Mouse (Mus musculus) liver, embryonic 14.5 days (tissue): ENCODE results near the gene Ncan. TPM values are rescaled to one million over a fixed set of nuclear protein-coding genes. Genes with fewer than 3 reads are reported as not detected.

ENCODE experiments used
- ATAC-seq: fragments of 200-750 bp; cut with Nextera tagmentation; 2 replicates; pipeline ENCODE4 v1.8.0; 2017; ENCODE audit warnings: moderate number of reproducible peaks, mild to moderate bottlenecking, moderate library complexity; ENCODE audit not compliant: insufficient read depth
- DNase-seq, 3 experiments: peaks; one replicate each; pipeline ENCODE4 v3.0.0-alpha.2; 2012 to 2013; ENCODE audit warnings: low read depth in 3 of 3, low spot score in 3 of 3
- H3K27ac ChIP-seq: fragments of 300-500 bp; sonication (generic); 2 replicates; pipeline ENCODE4 v1.5.1; 2014; ENCODE audit warnings: moderate library complexity, mild to moderate bottlenecking, control low read depth, inconsistent platforms
- H3K27me3 ChIP-seq: fragments of 300-500 bp; sonication (generic); 2 replicates; pipeline ENCODE4 v1.6.1; 2014; ENCODE audit warnings: mild to moderate bottlenecking, low read length, moderate library complexity; ENCODE audit not compliant: control insufficient read depth, insufficient read depth
- H3K36me3 ChIP-seq: fragments of 300-500 bp; sonication (generic); replicated peaks from 2 replicates; pipeline ENCODE4 v1.6.1; 2014; ENCODE audit warnings: low read depth; ENCODE audit not compliant: control insufficient read depth, insufficient read depth
- H3K4me1 ChIP-seq, 2 experiments: fragments of 200-500 bp in 1 of 2; fragments of 300-500 bp in 1 of 2; sonication (generic) in 1 of 2; replicated peaks; 2 replicates each; pipeline ENCODE4 v1.6.1; 2012 to 2014; ENCODE audit warnings: antibody characterized with exemption in 1 of 2, inconsistent platforms in 1 of 2, low read length in 1 of 2; ENCODE audit not compliant: control insufficient read depth in 2 of 2, insufficient read depth in 2 of 2
- H3K4me2 ChIP-seq: fragments of 300-500 bp; sonication (generic); 2 replicates; pipeline ENCODE4 v1.6.1; 2014; ENCODE audit warnings: low read depth, mild to moderate bottlenecking, control low read depth, moderate library complexity
- H3K4me3 ChIP-seq, 2 experiments: fragments of 200-500 bp in 1 of 2; fragments of 300-500 bp in 1 of 2; sonication (generic) in 1 of 2; 2 replicates each; pipeline ENCODE4 v1.5.1; 2012 to 2014; ENCODE audit warnings: low read depth in 2 of 2, low read length in 2 of 2, mild to moderate bottlenecking in 2 of 2, control low read depth in 1 of 2, inconsistent platforms in 1 of 2, moderate library complexity in 1 of 2; ENCODE audit not compliant: insufficient read depth in 1 of 2
- H3K9ac ChIP-seq: fragments of 300-500 bp; sonication (generic); replicated peaks from 2 replicates; pipeline ENCODE4 v1.6.1; 2014; ENCODE audit warnings: mild to moderate bottlenecking, control low read depth, moderate library complexity
- H3K9me3 ChIP-seq: fragments of 300-500 bp; sonication (generic); 2 replicates; pipeline ENCODE4 v1.6.1; 2016; ENCODE audit warnings: low read length, mixed read lengths; ENCODE audit not compliant: control insufficient read depth
- CTCF ChIP-seq: IDR thresholded peaks from 2 replicates; pipeline ENCODE4 v1.5.1; 2016; ENCODE audit warnings: antibody characterized with exemption, low read depth, control low read depth
- EP300 ChIP-seq: IDR thresholded peaks from 2 replicates; pipeline ENCODE4 v1.6.1; 2016; ENCODE audit warnings: antibody characterized with exemption, low read depth
- WGBS: fragments of 180-500 bp; shearing (Covaris S2); extraction: QIAGEN DNeasy Blood & Tissue Kit; methylation state at CpG from one replicate; pipeline ENCODE4 v1.1.7; 2014; ENCODE audit not compliant: insufficient replicate concordance; 5-methylcytosine and 5-hydroxymethylcytosine counted together
- polyA plus RNA-seq, 2 experiments: library from polyadenylated mRNA; depleted of rRNA in 1 of 2; stranded (reverse) in 1 of 2; unstranded in 1 of 2; fragments of >200 nt; fragmentation: Nextera tagmentation in 1 of 2; extraction: Ambion mirVana in 1 of 2; gene quantifications; 2 replicates each; pipeline versions ENCODE4 v1.2.1 to v1.2.3; 2012 to 2014

Gene Ncan
- polyA plus RNA-seq, 2 experiments = 0.01 TPM; not detected in 1

DNA sequence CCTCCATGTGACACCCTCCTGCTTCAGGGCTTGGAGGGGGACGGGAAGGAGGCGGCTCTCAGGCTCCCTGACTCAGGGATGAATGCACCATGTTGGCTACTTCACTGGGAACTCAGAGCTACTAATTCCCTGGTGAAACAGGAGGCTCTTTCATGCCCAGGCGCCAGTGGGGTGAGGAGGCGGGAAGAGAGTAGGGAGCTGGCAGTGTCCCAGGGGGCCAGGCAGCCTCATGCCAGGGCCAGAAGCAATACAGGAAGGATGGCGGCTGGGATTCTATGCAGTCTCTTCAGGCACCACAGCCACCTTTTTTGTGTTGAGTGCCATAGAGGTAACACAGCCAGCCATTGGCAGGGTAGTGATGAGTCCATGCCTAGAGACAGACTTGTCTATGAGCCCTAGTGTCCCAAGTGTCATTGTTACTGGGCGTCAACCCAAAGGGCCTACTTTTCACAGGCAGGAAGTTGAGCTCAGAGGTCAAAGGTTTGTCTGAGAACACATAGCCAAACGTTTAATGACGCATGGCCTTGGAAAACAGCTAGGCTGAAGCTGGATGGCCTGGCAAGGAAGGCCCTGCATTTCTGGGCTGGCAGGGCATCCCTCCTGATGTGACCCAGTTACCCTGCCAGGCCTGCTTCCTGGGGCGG, 8.8 kb upstream of the Ncan start:
- ATAC-seq = no peak
- Histone ChIP-seq H3K4me1 (peaks cover 7 to 20% of the 10 kb centered on the region in 2 experiments), H3K9ac (no peak overlapping the region), H3K4me3 (no peak overlapping the region), H3K27ac (no peak overlapping the region), H3K9me3 (no peaks in the 10 kb centered on the region), H3K36me3 (0 out of 2 replicates have a peak, but pooled peaks cover 2% of the 10 kb centered on the region), H3K27me3 (no peaks in the 10 kb centered on the region), H3K4me2 (no peak overlapping the region)
- TF ChIP-seq CTCF (no peak), EP300 (no peak)
- 65% methylated on average over 9 of the region's 9 CpGs for WGBS
- no peak for DNase-seq

DNA sequence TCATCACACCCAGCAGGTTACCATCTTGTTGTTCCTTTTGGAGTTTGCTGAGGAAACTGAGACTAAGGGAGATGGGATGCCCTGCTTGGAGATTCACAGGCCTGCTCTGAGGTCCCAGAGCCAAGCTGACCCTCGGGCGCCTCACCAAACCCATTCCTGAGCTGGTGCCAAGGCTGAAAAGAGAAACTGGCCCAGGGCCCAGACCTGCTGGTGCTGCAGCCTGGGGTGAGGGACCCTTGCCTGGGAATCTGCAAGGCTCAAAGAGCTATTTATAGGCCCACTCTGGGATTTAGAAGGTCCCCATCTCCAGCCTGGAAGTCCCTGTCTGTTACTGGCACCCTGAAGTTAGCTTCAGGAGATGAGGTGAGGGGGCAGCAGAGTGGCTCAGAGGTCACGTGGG, 7.8 kb upstream of the Ncan start:
- ATAC-seq = no peak
- DNase-seq = no peak
- no peak overlapping the region for H3K4me3 ChIP-seq
- peaks cover 7 to 16% of the 10 kb centered on the region in 2 experiments for H3K4me1 ChIP-seq
- no peaks in the 10 kb centered on the region for H3K9me3 ChIP-seq
- TF ChIP-seq EP300 (no peak), CTCF (no peak)
- WGBS = 70% methylated on average over 3 of the region's 3 CpGs
- H3K4me2 ChIP-seq = no peak overlapping the region
- no peaks in the 10 kb centered on the region for H3K27me3 ChIP-seq
- no peak overlapping the region for H3K27ac ChIP-seq
- H3K9ac ChIP-seq = no peak overlapping the region
- no peaks in the 10 kb centered on the region for H3K36me3 ChIP-seq

DNA sequence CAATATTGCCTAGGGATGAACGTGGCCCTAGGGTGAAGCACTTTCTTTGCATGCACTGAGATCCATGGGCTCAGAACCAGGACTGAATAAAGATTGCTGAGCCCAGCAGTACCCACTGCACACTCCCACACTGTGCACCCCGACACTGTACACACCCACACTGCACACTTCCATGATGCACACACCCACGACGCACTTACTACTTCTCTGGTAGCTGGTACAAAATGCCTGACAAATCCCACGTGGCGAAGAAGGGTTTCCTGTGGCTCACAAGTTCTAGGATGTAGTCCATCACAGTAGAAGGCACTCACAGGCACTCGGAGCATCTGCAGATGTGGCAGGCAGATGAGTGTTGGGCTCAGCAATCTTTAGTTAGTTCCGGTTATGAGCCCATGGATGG, 4.3 kb upstream of the Ncan start:
- ATAC-seq (no peak), DNase-seq (no peak)
- Histone ChIP-seq H3K36me3 (no peaks in the 10 kb centered on the region), H3K4me1 (peaks cover 0 to 7% of the 10 kb centered on the region in 2 experiments; a peak in 1 of 4 replicates), H3K9me3 (no peaks in the 10 kb centered on the region), H3K4me2 (no peak overlapping the region), H3K27me3 (peaks cover 8% of the 10 kb centered on the region), H3K9ac (no peak overlapping the region), H3K4me3 (no peak overlapping the region), H3K27ac (no peak overlapping the region)
- TF ChIP-seq EP300 (no peak), CTCF (no peak)
- WGBS = 47% methylated on average over 8 of the region's 8 CpGs

GRCm38 (mm10) chr8:70122863-70123262, 2.2 kb upstream of the Ncan start:
- peaks cover 30% of the 10 kb centered on the region for H3K27me3 ChIP-seq
- no peak for ATAC-seq
- H3K4me1 ChIP-seq = no peaks in the 10 kb centered on the region

GRCm38 (mm10) chr8:70118726-70119700, 1.7 kb downstream of the Ncan start:
- 17% methylated on average over 17 of the region's 17 CpGs for WGBS
- Histone ChIP-seq H3K27ac (no peak overlapping the region), H3K27me3 (peaks cover 51% of the 10 kb centered on the region), H3K9ac (no peak overlapping the region), H3K4me3 (no peak overlapping the region), H3K9me3 (no peaks in the 10 kb centered on the region), H3K36me3 (no peaks in the 10 kb centered on the region), H3K4me2 (no peak overlapping the region), H3K4me1 (no peaks in the 10 kb centered on the region)
- no peak for DNase-seq
- ATAC-seq = no peak
- TF ChIP-seq CTCF (no peak), EP300 (no peak)

More at GRCm38 (mm10) chr8:70122863-70123262, 2.2 kb upstream of the Ncan start:
- Histone ChIP-seq H3K9ac (no peak overlapping the region), H3K36me3 (no peaks in the 10 kb centered on the region), H3K4me3 (no peak overlapping the region), H3K9me3 (no peaks in the 10 kb centered on the region), H3K27ac (no peak overlapping the region), H3K4me2 (no peak overlapping the region)
- 41% methylated on average over 2 of the region's 2 CpGs for WGBS
- no peak for TF ChIP-seq EP300
- peak; percentile 65 for TF ChIP-seq CTCF
- DNase-seq = no peak
